In the genomic region with DNA sequence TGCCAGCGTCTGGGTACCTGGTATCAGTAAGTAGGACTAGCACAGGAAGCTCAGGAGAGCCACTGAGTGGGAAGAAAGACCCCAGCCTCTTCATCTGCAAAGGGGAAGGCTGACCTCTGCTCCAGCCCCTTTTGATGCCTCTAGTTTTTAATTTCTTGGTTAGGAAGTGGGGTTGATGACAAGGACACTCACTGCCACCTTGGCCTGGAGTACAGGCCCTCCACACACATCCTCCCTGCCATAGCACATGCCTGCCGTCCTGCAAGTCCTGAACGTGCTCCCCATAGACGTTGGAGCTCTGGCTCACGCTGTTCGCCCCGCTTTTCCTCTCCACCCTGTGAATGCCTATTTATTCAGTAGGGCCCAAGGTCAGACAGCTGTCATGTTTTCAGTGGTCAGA, we compare ENCODE assay signal across 40 mouse cellular contexts. TPM values are rescaled to one million over a fixed set of nuclear protein-coding genes. Genes with fewer than 3 reads are reported as not detected.
"Had no signal": no experiment of that assay in that cellular context is flagged by ENCODE, and none has a peak within 500 bp of the region (broad histone marks: within the 10 kb centered on the region; RNA-seq: fewer than 3 reads in every experiment).

No protein-coding gene starts in this region.

- H3K27me3 ChIP-seq: heart, embryonic 12.5 days; hindbrain, embryonic 13.5 days; hindbrain, embryonic 15.5 days; kidney, embryonic 15.5 days; limb, embryonic 13.5 days; limb, embryonic 15.5 days had no signal

- H3K4me3 ChIP-seq: heart, embryonic 12.5 days; hindbrain, embryonic 13.5 days; hindbrain, embryonic 15.5 days; kidney, embryonic 15.5 days; limb, embryonic 13.5 days; limb, embryonic 15.5 days; liver, embryonic 13.5 days had no signal

- H3K27ac ChIP-seq: hindbrain, embryonic 13.5 days; hindbrain, embryonic 15.5 days; hindbrain, postnatal 0 days; kidney, embryonic 15.5 days; kidney, postnatal 0 days; limb, embryonic 13.5 days; limb, embryonic 15.5 days had no signal

- H3K36me3 ChIP-seq: heart, embryonic 12.5 days; hindbrain, embryonic 13.5 days; hindbrain, embryonic 15.5 days; kidney, embryonic 15.5 days; limb, embryonic 13.5 days; limb, embryonic 15.5 days; liver, embryonic 13.5 days had no signal

- H3K9ac ChIP-seq: forebrain, postnatal 0 days; heart, embryonic 12.5 days; hindbrain, embryonic 13.5 days; hindbrain, embryonic 15.5 days; kidney, embryonic 15.5 days; limb, embryonic 13.5 days; limb, embryonic 15.5 days; liver, embryonic 13.5 days had no signal

- H3K9me3 ChIP-seq: heart, embryonic 12.5 days; hindbrain, embryonic 13.5 days; hindbrain, embryonic 15.5 days; kidney, embryonic 15.5 days; limb, embryonic 13.5 days; limb, embryonic 15.5 days; liver, embryonic 13.5 days had no signal

- ATAC-seq: forebrain, postnatal 0 days; hindbrain, postnatal 0 days; intestine, embryonic 16.5 days had no signal

- H3K4me1 ChIP-seq: hindbrain, embryonic 13.5 days; hindbrain, embryonic 15.5 days; limb, embryonic 15.5 days had no signal

- H3K4me2 ChIP-seq: heart, embryonic 12.5 days; hindbrain, embryonic 13.5 days; hindbrain, embryonic 15.5 days; kidney, embryonic 15.5 days; limb, embryonic 13.5 days; limb, embryonic 15.5 days; liver, embryonic 13.5 days had no signal

- DNase-seq: forebrain, postnatal 0 days; gastrocnemius, postnatal 14 days; gastrocnemius, postnatal 36 days; heart, adult 18-20 months; heart, postnatal 10 days; heart, postnatal 36 days; kidney, adult 11 months; kidney, adult 2 months; kidney, adult 9 months; kidney, postnatal 14 days; kidney, postnatal 36 days; layer of hippocampus, adult 9-11 months; layer of hippocampus, postnatal 36 days; left cerebral cortex, postnatal 4 days; liver, embryonic 13.5 days had no signal

RNA-seq across cellular contexts. Expression of a gene that starts 18.6 kb away (rescaled TPM):
- total RNA-seq: forebrain, postnatal 0 days; gastrocnemius, adult 18-20 months; gastrocnemius, adult 8-10 months; gastrocnemius, postnatal 14 days; gastrocnemius, postnatal 36 days; heart, adult 18-20 months; heart, postnatal 10 days; heart, postnatal 36 days; hindbrain, postnatal 0 days; layer of hippocampus, adult 18-20 months; layer of hippocampus, adult 8-10 months; layer of hippocampus, postnatal 14 days; layer of hippocampus, postnatal 36 days; left cerebral cortex, adult 18-20 months; left cerebral cortex, adult 8-10 months; left cerebral cortex, postnatal 10 days; left cerebral cortex, postnatal 25 days; left cerebral cortex, postnatal 4 days had no signal
- polyA plus RNA-seq: forebrain, postnatal 0 days; gonadal fat pad, adult 2 months; heart, embryonic 14.5 days; hindbrain, embryonic 11.5 days; hindbrain, embryonic 13.5 days; hindbrain, embryonic 15.5 days; hindbrain, postnatal 0 days; intestine, embryonic 14.5 days; intestine, embryonic 16.5 days; kidney, embryonic 15.5 days; kidney, postnatal 0 days; large intestine, adult 2 months; limb, embryonic 11.5 days; limb, embryonic 13.5 days; limb, embryonic 15.5 days had no signal

RNA-seq across cellular contexts. Expression of a gene that starts 26.3 kb away (rescaled TPM):
- total RNA-seq: forebrain, postnatal 0 days; gastrocnemius, adult 18-20 months; gastrocnemius, adult 8-10 months; gastrocnemius, postnatal 36 days; heart, adult 18-20 months; heart, postnatal 36 days; hindbrain, postnatal 0 days; layer of hippocampus, adult 18-20 months; layer of hippocampus, adult 8-10 months; layer of hippocampus, postnatal 14 days; layer of hippocampus, postnatal 36 days; left cerebral cortex, adult 18-20 months; left cerebral cortex, postnatal 10 days; left cerebral cortex, postnatal 25 days; left cerebral cortex, postnatal 4 days had no signal
- polyA plus RNA-seq: forebrain, postnatal 0 days; heart, embryonic 14.5 days; hindbrain, embryonic 11.5 days; hindbrain, postnatal 0 days; intestine, embryonic 14.5 days; kidney, postnatal 0 days had no signal

RNA-seq across cellular contexts. Expression of a gene that starts 30.7 kb away (rescaled TPM):
- total RNA-seq: forebrain, postnatal 0 days; hematopoietic stem cell, adult 5-6 weeks had no signal
- polyA plus RNA-seq: heart, embryonic 14.5 days had no signal
